Mouse (Mus musculus) gastrocnemius, adult 2 months (tissue): ENCODE measurements at regions not wholly inside any gene's neighbourhood (a gene's known extent, or its start where the extent isn't known, plus 50 kb on each side); places are given as distances from the start of the nearest gene placed in this dataset.
A peak's percentile ranks its signal among the peaks of the same experiment; 100 is the strongest.
"Not testable (repeated sequence)": the region's sequence is repeated elsewhere in the genome, so short reads cannot be mapped to it uniquely, and the experiment has no call there.

Experiments used
- DNase-seq: peaks from one replicate; pipeline ENCODE4 v3.0.0; 2022
- H3K27ac ChIP-seq: fragments of 200-600 bp; 2 replicates; pipeline ENCODE4 v1.8.1; 2022; ENCODE audit warnings: mild to moderate bottlenecking
- H3K4me3 ChIP-seq: fragments of 200-600 bp; 2 replicates; pipeline ENCODE4 v1.8.1; 2022; ENCODE audit warnings: mild to moderate bottlenecking, moderate library complexity
- CTCF ChIP-seq: fragments of 200-600 bp; IDR thresholded peaks from 2 replicates; pipeline ENCODE4 v1.8.1; 2022; ENCODE audit warnings: antibody characterized with exemption, mild to moderate bottlenecking, moderate library complexity
- intact Hi-C: fragments of 180-260 bp; cut with DNase I; formaldehyde crosslinking; loops from one replicate; pipeline ENCODE4 v1.15.1; 2025

- Histone ChIP-seq H3K27ac (no peak overlapping the region), H3K4me3 (no peak overlapping the region)
- TF ChIP-seq CTCF = no peak
- no peak for DNase-seq
- intact Hi-C loops = no loop called here
These were observed 128.2 kb upstream of the 2210010C04Rik start for GRCm38 (mm10) chr6:41163491-41163890.

GRCm38 (mm10) chr6:41161693-41162092, 126.4 kb upstream of the 2210010C04Rik start:
- no peak for TF ChIP-seq CTCF
- H3K27ac ChIP-seq = no peak overlapping the region
- DNase-seq = no peak
- intact Hi-C loops = no loop called here
- no peak overlapping the region for H3K4me3 ChIP-seq

- no peak overlapping the region for H3K27ac ChIP-seq
- no peak overlapping the region for H3K4me3 ChIP-seq
- intact Hi-C loops = no loop called here
- no peak for TF ChIP-seq CTCF
- no peak for DNase-seq
These were observed 116.8 kb upstream of the 2210010C04Rik start for GRCm38 (mm10) chr6:41152101-41152500.

GRCm38 (mm10) chr6:41151542-41151941, 116.2 kb upstream of the 2210010C04Rik start:
- Histone ChIP-seq H3K27ac (no peak overlapping the region), H3K4me3 (no peak overlapping the region)
- DNase-seq = no peak
- intact Hi-C loops = no loop called here
- TF ChIP-seq CTCF = no peak

GRCm38 (mm10) chr6:41140916-41141315, 105.6 kb upstream of the 2210010C04Rik start:
- TF ChIP-seq CTCF = no peak
- intact Hi-C loops = no loop called here
- Histone ChIP-seq H3K27ac (no peak overlapping the region), H3K4me3 (no peak overlapping the region)
- DNase-seq = no peak

GRCm38 (mm10) chr6:41137401-41137777, 102.1 kb upstream of the 2210010C04Rik start:
- not testable (repeated sequence) for DNase-seq, H3K4me3 ChIP-seq, H3K27ac ChIP-seq
- intact Hi-C loops = loop anchor here (5.0 kb wide), 1 partner anchor 85 kb away; no protein-coding TSS in a partner anchor

- intact Hi-C loops = loop anchor here (5.0 kb wide), 1 partner anchor 85 kb away; no protein-coding TSS in a partner anchor
- Histone ChIP-seq H3K27ac (no peak overlapping the region), H3K4me3 (no peak overlapping the region)
- no peak for DNase-seq
- TF ChIP-seq CTCF = peak; percentile 82
These were observed 101.5 kb upstream of the 2210010C04Rik start for GRCm38 (mm10) chr6:41136717-41137400.

GRCm38 (mm10) chr6:41135160-41135559, 99.9 kb upstream of the 2210010C04Rik start:
- no peak for DNase-seq
- TF ChIP-seq CTCF = no peak
- H3K27ac ChIP-seq = no peak overlapping the region
- intact Hi-C loops = loop anchor here (5.0 kb wide), 1 partner anchor 83 kb away; no protein-coding TSS in a partner anchor
- no peak overlapping the region for H3K4me3 ChIP-seq

GRCm38 (mm10) chr6:41129906-41130305, 94.6 kb upstream of the 2210010C04Rik start:
- intact Hi-C loops = no loop called here
- DNase-seq = no peak
- TF ChIP-seq CTCF = no peak
- H3K27ac ChIP-seq = no peak overlapping the region
- no peak overlapping the region for H3K4me3 ChIP-seq

- no peak overlapping the region for H3K27ac ChIP-seq
- H3K4me3 ChIP-seq = no peak overlapping the region
- no peak for DNase-seq
- intact Hi-C loops = no loop called here
- no peak for TF ChIP-seq CTCF
These were observed 92.5 kb upstream of the 2210010C04Rik start for GRCm38 (mm10) chr6:41127816-41128215.

- DNase-seq = no peak
- Histone ChIP-seq H3K4me3 (no peak overlapping the region), H3K27ac (no peak overlapping the region)
- TF ChIP-seq CTCF = no peak
- intact Hi-C loops = no loop called here
These were observed 91.5 kb upstream of the 2210010C04Rik start for GRCm38 (mm10) chr6:41126855-41127254.

- intact Hi-C loops = no loop called here
These were observed 86.3 kb upstream of the 2210010C04Rik start for GRCm38 (mm10) chr6:41121641-41122040.

GRCm38 (mm10) chr6:41119176-41119575, 83.9 kb upstream of the 2210010C04Rik start:
- Histone ChIP-seq H3K4me3 (no peak overlapping the region), H3K27ac (no peak overlapping the region)
- intact Hi-C loops = no loop called here
- TF ChIP-seq CTCF = no peak
- DNase-seq = no peak

More at GRCm38 (mm10) chr6:41121641-41122040, 86.3 kb upstream of the 2210010C04Rik start:
- Histone ChIP-seq H3K4me3 (no peak overlapping the region), H3K27ac (no peak overlapping the region)
- TF ChIP-seq CTCF = no peak
- DNase-seq = no peak

GRCm38 (mm10) chr6:41118201-41118976, 83.1 kb upstream of the 2210010C04Rik start:
- intact Hi-C loops = no loop called here
- no peak overlapping the region for H3K27ac ChIP-seq
- DNase-seq = peak; percentile 35
- TF ChIP-seq CTCF = peak; percentile 29; the same call in 1 of the 2 replicates
- H3K4me3 ChIP-seq = no peak overlapping the region
